Comparison of ENCODE assay signal across 17 mouse cellular contexts in the genomic region with DNA sequence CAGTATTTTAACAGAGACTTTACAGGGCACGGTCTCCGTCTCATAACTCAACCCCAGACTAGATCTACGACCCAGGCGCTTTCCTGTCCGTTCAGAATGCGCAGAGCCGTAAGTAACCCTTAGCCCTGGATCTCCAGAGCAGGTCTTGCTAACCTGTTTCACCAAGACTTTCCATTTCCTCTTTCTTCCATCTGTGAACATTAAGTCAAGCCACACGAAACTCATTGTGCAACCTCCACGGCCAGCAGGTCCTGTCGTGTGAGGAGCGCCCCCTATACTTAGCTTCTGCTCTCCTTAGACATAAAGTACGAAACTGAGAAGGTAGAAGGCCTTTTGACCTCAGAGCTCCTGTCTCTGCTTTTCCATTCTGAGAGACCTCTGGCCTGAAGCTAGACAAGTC.
DNase-seq lines count a peak whose midpoint lies in the region; ATAC-seq lines count a peak whose summit lies in the region.
"Had no signal": no experiment of that assay in that cellular context is flagged by ENCODE, and none has a peak within 500 bp of the region (broad histone marks: within the 10 kb centered on the region; RNA-seq: fewer than 3 reads in every experiment).

No protein-coding gene starts in this region.

- H3K9me3 ChIP-seq in limb, embryonic 11.5 days (ENCODE audit: control insufficient read depth, low read length) = no peaks in the 10 kb centered on the region
- no peaks in the 10 kb centered on the region for H3K9me3 ChIP-seq in limb, embryonic 10.5 days (replicated peaks)
- H3K9me3 ChIP-seq: heart, embryonic 12.5 days; lung, embryonic 15.5 days had no signal

- H3K4me3 ChIP-seq in limb, embryonic 11.5 days (ENCODE audit: low read depth, low read length) = no peak overlapping the region
- no peak overlapping the region for H3K4me3 ChIP-seq in limb, embryonic 10.5 days
- H3K4me3 ChIP-seq: embryonic facial prominence, embryonic 12.5 days; heart, embryonic 12.5 days; limb, embryonic 12.5 days; lung, embryonic 15.5 days had no signal

- no peak overlapping the region for H3K9ac ChIP-seq in limb, embryonic 11.5 days (ENCODE audit: low read length)
- H3K9ac ChIP-seq: embryonic facial prominence, embryonic 12.5 days; heart, embryonic 12.5 days; limb, embryonic 12.5 days; lung, embryonic 15.5 days had no signal

- H3K27ac ChIP-seq in limb, embryonic 11.5 days (replicated peaks; ENCODE audit: low read depth, low read length) = 0 out of 2 replicates have a peak overlapping the region, but pooled peaks have one; percentile 14
- H3K27ac ChIP-seq in limb, embryonic 10.5 days = no peak overlapping the region; the same call in 1 of the 2 replicates
- H3K27ac ChIP-seq: embryonic facial prominence, embryonic 12.5 days; limb, embryonic 12.5 days; lung, embryonic 15.5 days had no signal

- 69% methylated on average over 12 of the region's 12 CpGs for WGBS in limb, embryonic 11.5 days
- WGBS in limb, embryonic 10.5 days = 84% methylated on average over 12 of the region's 12 CpGs

- ATAC-seq in limb, embryonic 11.5 days (ENCODE audit: insufficient number of reproducible peaks, low FRiP score, low TSS enrichment, low read depth) = no peak
- peak; percentile 97 for ATAC-seq in common myeloid progenitor, adult 5-6 weeks (replicated peaks; ENCODE audit: low read depth, poor library complexity, severe bottlenecking)

- no peaks in the 10 kb centered on the region for H3K36me3 ChIP-seq in limb, embryonic 11.5 days (ENCODE audit: control insufficient read depth, insufficient read depth, low read length)
- no peaks in the 10 kb centered on the region for H3K36me3 ChIP-seq in limb, embryonic 10.5 days
- no peaks in the 10 kb centered on the region for H3K36me3 ChIP-seq in splenic B cell, adult 2 months (ENCODE audit: control insufficient read depth, insufficient read depth, low read length, poor library complexity, severe bottlenecking)
- H3K36me3 ChIP-seq: embryonic facial prominence, embryonic 12.5 days; heart, embryonic 12.5 days; limb, embryonic 12.5 days; lung, embryonic 15.5 days had no signal

- intact Hi-C loops in left cerebral cortex, postnatal 36 days (cut with DNase I) = no loop called here

- no peak overlapping the region for H3K4me2 ChIP-seq in limb, embryonic 11.5 days (ENCODE audit: low read depth, severe bottlenecking)
- H3K4me2 ChIP-seq: embryonic facial prominence, embryonic 12.5 days; heart, embryonic 12.5 days; limb, embryonic 12.5 days; lung, embryonic 15.5 days had no signal

- H3K27me3 ChIP-seq in limb, embryonic 11.5 days (ENCODE audit: control insufficient read depth, insufficient read depth, low read length) = no peaks in the 10 kb centered on the region
- no peaks in the 10 kb centered on the region for H3K27me3 ChIP-seq in limb, embryonic 10.5 days (ENCODE audit: low read depth, poor library complexity, severe bottlenecking)
- no peaks in the 10 kb centered on the region for H3K27me3 ChIP-seq in splenic B cell, adult 2 months (ENCODE audit: control insufficient read depth, insufficient read depth, low read length, poor library complexity, severe bottlenecking)
- H3K27me3 ChIP-seq: embryonic facial prominence, embryonic 12.5 days; heart, embryonic 12.5 days; limb, embryonic 12.5 days; lung, embryonic 15.5 days had no signal

- DNase-seq in limb, embryonic 11.5 days (ENCODE audit: low spot score) = no peak
- DNase-seq in limb, embryonic 10.5 days (ENCODE audit: low spot score) = no peak
- peak; percentile 14 to 36 for DNase-seq in spleen, postnatal 36 days (ENCODE audit: low spot score in 2 of 2)
- DNase-seq in spleen, adult 18-20 months = no peak
- peak; percentile 69 for DNase-seq in splenic B cell, adult 2 months (ENCODE audit: low read depth, low spot score)
- DNase-seq in urinary bladder, postnatal 10 days (ENCODE audit: low spot score) = no peak
- no peak for DNase-seq in left cerebral cortex, postnatal 36 days (ENCODE audit: low spot score in 2 of 2)
- DNase-seq: adrenal gland, postnatal 36 days; gastrocnemius, postnatal 14 days; heart, postnatal 36 days; midbrain, embryonic 14.5 days; right cerebral cortex, postnatal 4 days had no signal

- 0 out of 2 replicates have a peak, but pooled peaks cover 5% of the 10 kb centered on the region for H3K4me1 ChIP-seq in limb, embryonic 11.5 days (ENCODE audit: control insufficient read depth, insufficient read depth, low read length)
- H3K4me1 ChIP-seq in limb, embryonic 10.5 days = peaks cover 15% of the 10 kb centered on the region
- H3K4me1 ChIP-seq: embryonic facial prominence, embryonic 12.5 days; limb, embryonic 12.5 days; lung, embryonic 15.5 days had no signal

Comparison
In these comparisons a context has a peak if more than half of its experiments do, and no peak if none do; other contexts are left out.
1. DNase-seq: peak in spleen, postnatal 36 days (2 of 2) and splenic B cell, adult 2 months (single experiment); none in limb, embryonic 11.5 days (single experiment), limb, embryonic 10.5 days (single experiment), spleen, adult 18-20 months (0 of 2), urinary bladder, postnatal 10 days (single experiment) and left cerebral cortex, postnatal 36 days (0 of 2).